Mouse (Mus musculus): ENCODE results near the gene Vps41.

- no peak for TF ChIP-seq USF1 (IDR thresholded peaks at IDR 0.05; ENCODE audit: low read depth)
- no peak for TF ChIP-seq CTCF (IDR thresholded peaks at IDR 0.05; ENCODE audit: control insufficient read depth, insufficient read depth, insufficient read length)
Measured at GRCm38 (mm10) chr13:18757958-18758357, 40.9 kb downstream of the Vps41 start.
